Mouse (Mus musculus) limb, embryonic 14.5 days (tissue): ENCODE measurements around the gene Acot5. TPM values are rescaled to one million over a fixed set of nuclear protein-coding genes. Genes with fewer than 3 reads are reported as not detected.
"Not testable (repeated sequence)": the region's sequence is repeated elsewhere in the genome, so short reads cannot be mapped to it uniquely, and the experiment has no call there.

Source experiments
- ATAC-seq: fragments of 200-750 bp; cut with Nextera tagmentation; 2 replicates; pipeline ENCODE4 v1.8.0; 2017; ENCODE audit warnings: low read depth, moderate number of reproducible peaks, moderate TSS enrichment; ENCODE audit not compliant: low FRiP score
- DNase-seq: peaks from one replicate; pipeline ENCODE4 v3.0.0-alpha.2; 2015; ENCODE audit warnings: low spot score
- H3K27ac ChIP-seq: fragments of 300-500 bp; sonication (generic); replicated peaks from 2 replicates; pipeline ENCODE4 v1.5.1; 2014; ENCODE audit warnings: low read depth, mild to moderate bottlenecking, low read length, moderate library complexity, mixed read lengths
- H3K27me3 ChIP-seq: fragments of 300-500 bp; sonication (generic); 2 replicates; pipeline ENCODE4 v1.6.1; 2014; ENCODE audit warnings: low read length, mixed read lengths; ENCODE audit not compliant: control insufficient read depth, insufficient read depth
- H3K36me3 ChIP-seq: fragments of 300-500 bp; sonication (generic); 2 replicates; pipeline ENCODE4 v1.6.1; 2014; ENCODE audit warnings: mild to moderate bottlenecking, low read length, moderate library complexity, mixed read lengths; ENCODE audit not compliant: control insufficient read depth, insufficient read depth
- H3K4me1 ChIP-seq: fragments of 300-500 bp; sonication (generic); 2 replicates; pipeline ENCODE4 v1.6.1; 2014; ENCODE audit warnings: antibody characterized with exemption, low read length, mixed read lengths; ENCODE audit not compliant: control insufficient read depth, insufficient read depth
- H3K4me2 ChIP-seq: fragments of 300-500 bp; sonication (generic); replicated peaks from 2 replicates; pipeline ENCODE4 v1.6.1; 2014; ENCODE audit warnings: low read depth, mild to moderate bottlenecking, low read length, moderate library complexity; ENCODE audit not compliant: severe bottlenecking
- H3K4me3 ChIP-seq: fragments of 300-500 bp; sonication (generic); replicated peaks from 2 replicates; pipeline ENCODE4 v1.5.1; 2014; ENCODE audit warnings: low read length
- H3K9ac ChIP-seq: fragments of 300-500 bp; sonication (generic); 2 replicates; pipeline ENCODE4 v1.6.1; 2014; ENCODE audit warnings: mild to moderate bottlenecking, low read depth, low read length, moderate library complexity; ENCODE audit not compliant: severe bottlenecking
- H3K9me3 ChIP-seq: fragments of 300-500 bp; sonication (generic); 2 replicates; pipeline ENCODE4 v1.6.1; 2016; ENCODE audit warnings: low read length; ENCODE audit not compliant: control insufficient read depth
- POLR2A ChIP-seq: fragments of 200-500 bp; IDR thresholded peaks from 2 replicates; pipeline ENCODE4 v1.8.0; 2012; ENCODE audit warnings: inconsistent platforms, mild to moderate bottlenecking, moderate library complexity, borderline replicate concordance; ENCODE audit not compliant: insufficient read depth, insufficient read length; ENCODE audit errors: extremely low read depth
- WGBS: fragments of 180-500 bp; shearing (Covaris S2); extraction: QIAGEN DNeasy Blood & Tissue Kit; methylation state at CpG from one replicate; pipeline ENCODE4 v1.1.7; 2014; 5-methylcytosine and 5-hydroxymethylcytosine counted together
- polyA plus RNA-seq, 2 experiments: library from polyadenylated mRNA; depleted of rRNA in 1 of 2; stranded (reverse) in 1 of 2; unstranded in 1 of 2; fragments of >200 nt; fragmentation: Nextera tagmentation in 1 of 2; extraction: Ambion mirVana in 1 of 2; gene quantifications; 2 replicates each; pipeline versions ENCODE4 v1.2.1 to v1.2.3; 2012 to 2014

The Acot5 gene
- polyA plus RNA-seq, 2 experiments, result 0.13 TPM; not detected in 1

DNA sequence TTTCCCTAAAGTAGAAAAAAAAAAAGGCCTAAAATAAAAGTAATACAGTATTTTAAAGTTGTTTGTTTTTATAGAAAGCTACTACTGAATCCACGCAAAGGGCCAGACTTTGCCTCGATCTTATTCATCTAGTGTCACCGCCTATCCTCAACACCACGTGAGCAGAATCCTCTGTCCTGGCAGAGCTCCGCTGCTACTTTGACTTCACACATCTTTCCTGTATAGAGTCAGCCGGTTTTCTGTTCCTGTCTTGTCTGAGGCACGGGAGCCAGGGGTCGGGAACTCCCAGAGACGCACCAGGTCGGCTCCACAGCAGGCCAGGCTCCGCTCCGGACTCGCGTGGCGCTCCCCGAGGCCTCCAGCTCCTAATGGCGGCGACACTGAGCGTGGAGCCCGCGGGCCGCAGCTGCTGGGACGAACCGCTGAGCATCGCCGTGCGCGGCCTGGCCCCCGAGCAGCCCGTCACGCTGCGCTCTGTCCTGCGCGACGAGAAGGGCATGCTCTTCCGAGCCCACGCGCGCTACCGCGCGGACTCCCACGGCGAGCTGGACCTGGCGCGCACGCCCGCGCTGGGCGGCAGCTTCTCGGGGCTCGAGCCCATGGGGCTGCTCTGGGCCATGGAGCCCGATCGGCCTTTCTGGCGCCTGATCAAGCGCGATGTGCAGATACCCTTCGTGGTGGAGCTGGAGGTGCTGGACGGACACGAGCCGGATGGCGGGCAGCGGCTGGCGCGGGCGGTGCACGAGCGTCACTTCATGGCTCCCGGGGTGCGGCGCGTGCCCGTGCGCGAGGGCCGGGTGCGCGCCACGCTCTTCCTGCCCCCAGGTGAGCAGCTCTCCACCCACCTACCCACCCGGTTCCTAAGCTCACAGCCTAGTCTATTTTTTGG is 31.7 kb downstream of the Acot5 start, which contains the start of gene Acot6:
Gene Acot6, plus strand, starts transcription at position 51 of the 889 bp plus-strand sequence.
- H3K27me3 ChIP-seq, H3K9me3 ChIP-seq, H3K27ac ChIP-seq, H3K36me3 ChIP-seq, H3K4me1 ChIP-seq: not testable (repeated sequence)
- H3K4me2 ChIP-seq, result peak within 1 kb of the TSS; percentile 66
- peak within 1 kb of the TSS; percentile 49 for H3K4me3 ChIP-seq
- peak within 1 kb of the TSS; percentile 68 for H3K9ac ChIP-seq
- TF ChIP-seq POLR2A, result 0 out of 2 replicates have a peak, but pooled peaks have one; percentile 32
- DNase-seq, result peak; percentile 62
- 1% methylated on average over 42 of the region's 80 CpGs for WGBS
- peak; percentile 68 for ATAC-seq

DNA sequence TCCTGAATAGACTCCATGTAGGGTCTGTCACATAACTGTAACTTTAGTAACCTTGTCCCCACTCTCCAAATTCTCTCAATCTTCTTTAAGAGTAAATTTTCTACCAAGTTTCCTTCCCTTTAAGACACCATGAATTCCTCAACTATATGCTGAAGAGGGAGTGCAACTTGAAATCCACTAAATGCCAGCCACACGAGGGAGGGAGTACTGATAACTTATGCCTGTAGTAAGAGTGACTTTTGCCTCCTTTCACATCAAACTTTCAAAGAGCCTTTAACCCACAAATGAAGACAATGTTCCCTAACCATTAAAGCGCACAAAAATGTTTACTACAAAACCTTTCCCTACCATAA is 32.3 kb downstream of the Acot5 start:
- no peaks in the 10 kb centered on the region for H3K4me1 ChIP-seq
- DNase-seq (no peak), ATAC-seq (no peak)
- H3K9ac ChIP-seq, result peak overlapping the region; percentile 68
- 47% methylated on average over 2 of the region's 2 CpGs for WGBS
- peak overlapping the region; percentile 66 for H3K4me2 ChIP-seq
- no peak for TF ChIP-seq POLR2A
- no peaks in the 10 kb centered on the region for H3K27me3 ChIP-seq
- peak overlapping the region; percentile 49 for H3K4me3 ChIP-seq
- no peak overlapping the region for H3K27ac ChIP-seq
- no peaks in the 10 kb centered on the region for H3K36me3 ChIP-seq
- H3K9me3 ChIP-seq, result no peaks in the 10 kb centered on the region

DNA sequence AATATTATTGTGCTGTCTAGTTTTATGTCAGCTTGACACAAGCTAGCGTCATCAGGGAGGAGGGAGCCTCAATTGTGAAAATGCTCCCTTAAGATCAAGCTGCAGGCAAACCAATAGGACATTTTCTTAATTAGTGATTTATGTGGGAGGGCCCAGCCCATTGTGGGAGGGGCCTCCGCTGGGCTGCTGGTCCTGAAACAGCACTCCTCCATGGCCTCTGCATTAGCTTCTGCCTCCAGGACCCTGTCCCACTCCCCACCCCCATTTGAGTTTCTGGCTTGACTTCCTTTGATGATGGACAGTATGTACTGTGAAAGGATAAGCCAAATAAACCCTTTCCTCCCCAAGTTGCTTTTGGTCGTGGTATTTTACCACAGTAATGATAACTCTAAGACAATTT is 37.9 kb downstream of the Acot5 start:
- no peaks in the 10 kb centered on the region for H3K36me3 ChIP-seq

DNA sequence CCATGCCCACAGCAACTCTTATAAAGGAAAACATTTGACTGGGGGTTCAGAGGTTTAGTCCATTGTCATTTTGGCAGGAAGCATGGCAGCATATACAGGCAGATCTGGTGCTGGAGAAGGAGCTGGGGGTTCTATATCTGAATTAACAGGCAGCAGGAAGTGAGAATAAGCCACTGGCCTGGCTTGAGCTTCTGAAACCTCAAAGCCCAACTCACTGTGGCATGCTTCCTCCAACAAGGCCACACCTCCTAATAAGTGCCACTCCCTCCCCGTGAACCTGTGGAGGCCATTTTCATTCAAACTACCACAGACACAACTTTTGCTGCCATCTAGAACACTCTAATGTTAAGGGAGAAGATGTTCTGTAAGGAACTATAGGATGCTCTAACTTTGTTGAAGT is 38.6 kb downstream of the Acot5 start:
- Histone ChIP-seq H3K36me3 (no peaks in the 10 kb centered on the region), H3K4me3 (no peak overlapping the region), H3K4me2 (no peak overlapping the region), H3K4me1 (no peaks in the 10 kb centered on the region), H3K9ac (no peak overlapping the region), H3K27ac (no peak overlapping the region), H3K9me3 (no peaks in the 10 kb centered on the region), H3K27me3 (no peaks in the 10 kb centered on the region)
- ATAC-seq, result no peak
- no peak for TF ChIP-seq POLR2A
- 67% methylated on average over 1 of the region's 1 CpGs for WGBS
- DNase-seq, result no peak

More for the DNA sequence above, 37.9 kb downstream of the Acot5 start:
- WGBS, result 72% methylated on average over 3 of the region's 3 CpGs
- Histone ChIP-seq H3K9ac (no peak overlapping the region), H3K4me1 (no peaks in the 10 kb centered on the region), H3K4me3 (no peak overlapping the region), H3K27me3 (no peaks in the 10 kb centered on the region), H3K9me3 (no peaks in the 10 kb centered on the region), H3K27ac (no peak overlapping the region), H3K4me2 (no peak overlapping the region)
- ATAC-seq (no peak), DNase-seq (no peak)
- no peak for TF ChIP-seq POLR2A

GRCm38 (mm10) chr12:84109924-84110323 is 40.8 kb downstream of the Acot5 start:
- DNase-seq (no peak), ATAC-seq (no peak)
- Histone ChIP-seq H3K27ac (no peak overlapping the region), H3K4me2 (no peak overlapping the region), H3K4me3 (no peak overlapping the region), H3K36me3 (no peaks in the 10 kb centered on the region), H3K4me1 (peaks cover 4% of the 10 kb centered on the region), H3K9ac (no peak overlapping the region), H3K27me3 (no peaks in the 10 kb centered on the region), H3K9me3 (no peaks in the 10 kb centered on the region)
- TF ChIP-seq POLR2A, result no peak
- WGBS, result 69% methylated on average over 1 of the region's 1 CpGs
